Mouse (Mus musculus) small intestine, adult 2 months (tissue): ENCODE results near the gene Ubac2. TPM values are rescaled to one million over a fixed set of nuclear protein-coding genes. Genes with fewer than 3 reads are reported as not detected.

Source experiments
- H3K27ac ChIP-seq: fragments of 200-500 bp; 2 replicates; pipeline ENCODE4 v1.5.1; 2012; ENCODE audit warnings: low read depth, low read length, control low read depth, inconsistent platforms; ENCODE audit not compliant: insufficient read depth
- H3K27me3 ChIP-seq: fragments of 200-500 bp; 2 replicates; pipeline ENCODE4 v1.6.1; 2012; ENCODE audit warnings: mild to moderate bottlenecking, moderate library complexity, low read length, inconsistent platforms; ENCODE audit not compliant: control insufficient read depth, insufficient read depth
- H3K36me3 ChIP-seq: fragments of 200-500 bp; 2 replicates; pipeline ENCODE4 v1.6.1; 2012; ENCODE audit warnings: mild to moderate bottlenecking, low read length, control low read depth, inconsistent platforms; ENCODE audit not compliant: control insufficient read depth, insufficient read depth
- H3K4me1 ChIP-seq: fragments of 200-500 bp; 2 replicates; pipeline ENCODE4 v1.6.1; 2012; ENCODE audit warnings: low read length, inconsistent platforms, mixed read lengths; ENCODE audit not compliant: control insufficient read depth, insufficient read depth, insufficient read length
- H3K4me3 ChIP-seq: fragments of 200-500 bp; 2 replicates; pipeline ENCODE4 v1.5.1; 2012; ENCODE audit warnings: low read depth, mild to moderate bottlenecking, control low read depth, inconsistent platforms, low read length, moderate library complexity
- CTCF ChIP-seq: fragments of 200-500 bp; IDR thresholded peaks from 2 replicates; pipeline ENCODE4 v1.5.1; 2012; ENCODE audit warnings: low read depth, mild to moderate bottlenecking, control low read depth, inconsistent platforms, low read length, moderate library complexity, mixed read lengths; ENCODE audit not compliant: insufficient replicate concordance, insufficient read length; ENCODE audit errors: extremely low read depth
- POLR2A ChIP-seq: fragments of 200-500 bp; IDR thresholded peaks from 2 replicates; pipeline ENCODE4 v1.6.1; 2012; ENCODE audit warnings: low read depth, mild to moderate bottlenecking, control low read depth, inconsistent platforms, low read length, moderate library complexity
- WGBS: fragments of 180-500 bp; shearing (Covaris S2); methylation state at CpG from one replicate; pipeline ENCODE4 v1.1.7; 2018; 5-methylcytosine and 5-hydroxymethylcytosine counted together
- polyA plus RNA-seq: library from polyadenylated mRNA; depleted of rRNA; stranded (reverse); fragments of >200 nt; gene quantifications from 2 replicates; pipeline ENCODE4 v1.2.3, GENCODE M21; 2012

Gene Ubac2
- polyA plus RNA-seq, 1 experiment = 48.4 TPM

- no peak overlapping the region for H3K4me3 ChIP-seq
- 75% methylated on average over 7 of the region's 7 CpGs for WGBS
- peaks cover 14% of the 10 kb centered on the region for H3K36me3 ChIP-seq
- TF ChIP-seq CTCF = no peak
- no peak for TF ChIP-seq POLR2A
- peaks cover 5% of the 10 kb centered on the region; the same call in 1 of the 2 replicates for H3K4me1 ChIP-seq
- no peaks in the 10 kb centered on the region for H3K27me3 ChIP-seq
- H3K27ac ChIP-seq = peak overlapping the region; percentile 8; the same call in 1 of the 2 replicates
Measured at GRCm38 (mm10) chr14:121903381-121903876, 25.0 kb downstream of the Ubac2 start.

DNA sequence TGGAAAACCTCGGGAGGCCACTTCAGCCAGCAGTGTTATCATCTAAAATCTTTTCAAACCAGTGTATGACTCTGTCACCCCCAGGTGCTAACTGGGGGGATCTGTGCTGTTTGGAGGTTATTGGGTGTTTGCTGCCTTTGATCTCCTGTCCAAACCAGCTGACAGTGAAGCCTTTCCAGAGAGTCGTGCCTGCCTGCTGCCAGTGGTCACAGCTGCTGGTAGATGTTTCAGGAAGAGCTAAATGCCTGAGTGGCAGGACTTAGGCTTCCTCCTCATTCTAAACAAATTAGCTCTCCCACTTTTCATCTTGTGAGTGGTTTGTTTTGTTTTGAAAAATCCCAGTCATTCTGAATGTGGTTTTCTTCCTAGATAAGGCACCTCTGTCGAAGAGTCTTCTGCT, 26.3 kb downstream of the Ubac2 start:
- no peak overlapping the region for H3K27ac ChIP-seq

GRCm38 (mm10) chr14:121906341-121906991, 28.0 kb downstream of the Ubac2 start:
- Histone ChIP-seq H3K36me3 (peaks cover 29% of the 10 kb centered on the region), H3K27me3 (no peaks in the 10 kb centered on the region), H3K27ac (peak overlapping the region; percentile 15; the same call in 1 of the 2 replicates), H3K4me1 (peaks cover 5% of the 10 kb centered on the region; the same call in 1 of the 2 replicates), H3K4me3 (no peak overlapping the region)
- TF ChIP-seq POLR2A = no peak
- no peak for TF ChIP-seq CTCF
- 71% methylated on average over 8 of the region's 8 CpGs for whole genome bisulfite sequencing

More for the DNA sequence above, 26.3 kb downstream of the Ubac2 start:
- peaks cover 21% of the 10 kb centered on the region for H3K36me3 ChIP-seq
- H3K27me3 ChIP-seq = no peaks in the 10 kb centered on the region
- 28% methylated on average over 3 of the region's 3 CpGs for WGBS
- no peak for TF ChIP-seq CTCF
- no peak for TF ChIP-seq POLR2A
- H3K4me3 ChIP-seq = no peak overlapping the region
- peaks cover 5% of the 10 kb centered on the region; the same call in 1 of the 2 replicates for H3K4me1 ChIP-seq

GRCm38 (mm10) chr14:121906992-121907681, 28.7 kb downstream of the Ubac2 start:
- Histone ChIP-seq H3K4me3 (no peak overlapping the region), H3K27ac (no peak overlapping the region), H3K36me3 (peaks cover 35% of the 10 kb centered on the region), H3K4me1 (peaks cover 5% of the 10 kb centered on the region; the same call in 1 of the 2 replicates), H3K27me3 (no peaks in the 10 kb centered on the region)
- no peak for TF ChIP-seq POLR2A
- TF ChIP-seq CTCF = no peak
- 84% methylated on average over 11 of the region's 11 CpGs for WGBS

GRCm38 (mm10) chr14:121909868-121910267, 31.4 kb downstream of the Ubac2 start:
- 91% methylated on average over 6 of the region's 6 CpGs for WGBS
- no peaks in the 10 kb centered on the region for H3K4me1 ChIP-seq
- TF ChIP-seq CTCF (no peak), POLR2A (no peak)
- no peaks in the 10 kb centered on the region for H3K27me3 ChIP-seq
- peaks cover 39% of the 10 kb centered on the region for H3K36me3 ChIP-seq
- no peak overlapping the region for H3K4me3 ChIP-seq
- H3K27ac ChIP-seq = no peak overlapping the region

DNA sequence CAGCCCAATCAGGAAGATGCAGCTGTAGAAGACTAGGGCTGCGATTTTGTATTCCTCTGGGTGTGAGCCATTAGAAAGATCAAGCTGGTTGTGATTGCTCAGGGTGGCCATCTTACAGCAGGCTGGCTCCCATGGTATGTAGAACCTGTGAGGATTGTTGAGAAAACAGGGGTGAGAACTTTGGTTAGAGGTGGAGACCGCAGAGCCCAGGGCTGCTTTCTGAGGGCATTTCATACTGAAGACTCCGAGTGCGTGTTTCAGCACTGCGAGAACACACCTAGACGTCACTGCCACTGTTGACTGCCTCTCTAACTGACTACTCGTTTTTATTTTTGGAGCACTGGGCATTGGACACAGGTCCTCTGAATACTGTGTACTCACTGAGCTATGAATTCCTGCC, 34.1 kb downstream of the Ubac2 start:
- Histone ChIP-seq H3K4me1 (peaks cover 4% of the 10 kb centered on the region), H3K36me3 (peaks cover 31% of the 10 kb centered on the region), H3K27ac (no peak overlapping the region), H3K27me3 (no peaks in the 10 kb centered on the region), H3K4me3 (no peak overlapping the region)
- TF ChIP-seq CTCF (no peak), POLR2A (no peak)
- WGBS = 87% methylated on average over 7 of the region's 7 CpGs

- Histone ChIP-seq H3K4me1 (peaks cover 4% of the 10 kb centered on the region), H3K27me3 (no peaks in the 10 kb centered on the region), H3K4me3 (no peak overlapping the region), H3K27ac (no peak overlapping the region), H3K36me3 (peaks cover 16% of the 10 kb centered on the region; the same call in 1 of the 2 replicates)
- TF ChIP-seq POLR2A (no peak), CTCF (no peak)
- WGBS = 83% methylated on average over 5 of the region's 5 CpGs
Measured at GRCm38 (mm10) chr14:121915143-121915542, 36.7 kb downstream of the Ubac2 start.
